8 mouse cellular contexts compared by ENCODE assay signal in the genomic region with DNA sequence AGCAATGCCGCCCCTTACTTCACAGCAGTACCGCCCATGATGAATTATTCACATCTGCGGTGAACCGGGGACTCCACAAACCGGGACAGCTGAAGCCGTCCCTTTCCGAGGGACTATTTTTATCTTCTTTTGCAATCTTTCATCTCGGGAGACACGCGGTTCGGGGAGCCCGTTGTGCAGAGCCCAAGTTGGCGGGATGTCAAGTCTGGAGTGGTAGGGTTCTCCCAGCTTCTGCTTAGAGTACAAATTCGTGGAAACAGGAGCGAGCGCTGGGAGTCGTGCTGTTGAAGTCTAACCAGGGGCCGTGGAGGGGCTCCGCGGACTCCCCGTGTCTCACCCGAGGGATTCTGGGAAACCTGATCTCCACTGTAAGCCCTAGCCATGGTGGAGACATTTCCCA. TPM values are rescaled to one million over a fixed set of nuclear protein-coding genes. Genes with fewer than 3 reads are reported as not detected.
DNase-seq lines count a peak whose midpoint lies in the region; ATAC-seq and TF ChIP-seq lines count a peak whose summit lies in the region.

No protein-coding gene starts in this region.

- 26% methylated on average over 22 of the region's 22 CpGs for WGBS in embryonic facial prominence, embryonic 12.5 days
- 14% methylated on average over 22 of the region's 22 CpGs for WGBS in heart, embryonic 14.5 days
- 5% methylated on average over 22 of the region's 22 CpGs for WGBS in lung, postnatal 0 days

- H3K27ac ChIP-seq in embryonic facial prominence, embryonic 12.5 days = peak overlapping the region; percentile 26; the same call in 1 of the 2 replicates
- H3K27ac ChIP-seq in heart, embryonic 14.5 days (replicated peaks in 1 of 2; ENCODE audit: control insufficient read depth in 1 of 2, insufficient read depth in 1 of 2, low read depth in 2 of 2, low read length in 2 of 2) = peak overlapping the region in 1 of 2 experiments; percentile 65; a peak in 3 of 4 replicates
- no peak overlapping the region for H3K27ac ChIP-seq in layer of hippocampus, adult 2 months
- no peak overlapping the region for H3K27ac ChIP-seq in lung, postnatal 0 days (ENCODE audit: low read length)

- H3K27me3 ChIP-seq in embryonic facial prominence, embryonic 12.5 days = no peaks in the 10 kb centered on the region
- H3K27me3 ChIP-seq in heart, embryonic 14.5 days (ENCODE audit: control insufficient read depth, insufficient read depth, low read length) = no peaks in the 10 kb centered on the region
- no peaks in the 10 kb centered on the region for H3K27me3 ChIP-seq in lung, postnatal 0 days (replicated peaks; ENCODE audit: insufficient read depth, low read length)

- no peaks in the 10 kb centered on the region for H3K9me3 ChIP-seq in embryonic facial prominence, embryonic 12.5 days
- no peaks in the 10 kb centered on the region for H3K9me3 ChIP-seq in heart, embryonic 14.5 days (ENCODE audit: control insufficient read depth, low read length)
- no peaks in the 10 kb centered on the region for H3K9me3 ChIP-seq in lung, postnatal 0 days (ENCODE audit: low read length)

- intact Hi-C loops in heart, postnatal 36 days (cut with DNase I) = no loop called here

- H3K4me1 ChIP-seq in embryonic facial prominence, embryonic 12.5 days = peaks cover 51% of the 10 kb centered on the region
- H3K4me1 ChIP-seq in heart, embryonic 14.5 days (ENCODE audit: control insufficient read depth in 2 of 2, insufficient read depth in 2 of 2, low read length in 2 of 2) = peaks cover 46 to 50% of the 10 kb centered on the region in 2 experiments
- H3K4me1 ChIP-seq in lung, postnatal 0 days (ENCODE audit: insufficient read depth, low read depth, low read length) = peaks cover 20% of the 10 kb centered on the region

- no peak for TF ChIP-seq CTCF in layer of hippocampus, adult 2 months (conservative IDR thresholded peaks at IDR 0.05)
- TF ChIP-seq CTCF in lung, postnatal 0 days (IDR thresholded peaks at IDR 0.05) = no peak

- H3K9ac ChIP-seq in embryonic facial prominence, embryonic 12.5 days = no peak overlapping the region
- peak overlapping the region; percentile 44; the same call in 1 of the 2 replicates for H3K9ac ChIP-seq in heart, embryonic 14.5 days (ENCODE audit: low read length)
- H3K9ac ChIP-seq in lung, postnatal 0 days (replicated peaks; ENCODE audit: low read depth) = no peak overlapping the region

- 0 out of 2 replicates have a peak overlapping the region, but pooled peaks have one; percentile 18 for H3K4me2 ChIP-seq in embryonic facial prominence, embryonic 12.5 days (replicated peaks)
- H3K4me2 ChIP-seq in heart, embryonic 14.5 days (ENCODE audit: low read length) = peak overlapping the region; percentile 59
- H3K4me2 ChIP-seq in lung, postnatal 0 days (replicated peaks; ENCODE audit: low read depth, low read length) = peak overlapping the region; percentile 28

- no peak overlapping the region for H3K4me3 ChIP-seq in embryonic facial prominence, embryonic 12.5 days
- H3K4me3 ChIP-seq in heart, embryonic 14.5 days (ENCODE audit: control insufficient read depth in 1 of 2, insufficient read depth in 1 of 2, low read depth in 1 of 2, low read length in 2 of 2) = peak overlapping the region in 1 of 2 experiments; percentile 16; a peak in 2 of 4 replicates
- H3K4me3 ChIP-seq in layer of hippocampus, adult 2 months = peak overlapping the region; percentile 34; the same call in 1 of the 2 replicates
- H3K4me3 ChIP-seq in lung, postnatal 0 days (ENCODE audit: low read depth, low read length) = no peak overlapping the region

- TF ChIP-seq EP300 in lung, postnatal 0 days (IDR thresholded peaks at IDR 0.05) = no peak

- peak; percentile 25 to 36 for DNase-seq in heart, adult 18-20 months
- DNase-seq in heart, postnatal 36 days = no peak
- peak; percentile 51 to 70 for DNase-seq in layer of hippocampus, adult 2 months (ENCODE audit: low spot score in 2 of 2)
- peak; percentile 67 for DNase-seq in lung, postnatal 0 days (ENCODE audit: low spot score)
- peak; percentile 65 for DNase-seq in skeletal muscle tissue, adult 2 months (ENCODE audit: low read depth, low spot score)
- no peak for DNase-seq in retina, embryonic 14.5 days (ENCODE audit: low spot score)

- no peaks in the 10 kb centered on the region for H3K36me3 ChIP-seq in embryonic facial prominence, embryonic 12.5 days
- no peaks in the 10 kb centered on the region for H3K36me3 ChIP-seq in heart, embryonic 14.5 days (ENCODE audit: control insufficient read depth, insufficient read depth, low read length)
- H3K36me3 ChIP-seq in lung, postnatal 0 days (ENCODE audit: insufficient read depth, low read length) = no peaks in the 10 kb centered on the region

- ATAC-seq in embryonic facial prominence, embryonic 12.5 days (ENCODE audit: insufficient number of reproducible peaks, insufficient read depth, low FRiP score, low TSS enrichment) = no peak
- no peak for ATAC-seq in heart, embryonic 14.5 days (ENCODE audit: insufficient number of reproducible peaks, insufficient read depth, low FRiP score, low read depth)
- peak; percentile 25 for ATAC-seq in lung, postnatal 0 days

RNA-seq across cellular contexts. Expression of gene Dlk1, which starts 53.0 kb away (rescaled TPM):
- under 1 TPM in 1 of 2 experiments, not detected in 1; 0.90 TPM for total RNA-seq in heart, adult 18-20 months (2021)
- total RNA-seq in heart, postnatal 36 days (2021) = under 1 TPM; 0.22 to 1.00 TPM
- polyA plus RNA-seq in embryonic facial prominence, embryonic 12.5 days (2016; fragmentation: Nextera tagmentation; extraction: Ambion mirVana) = 316 and 347 TPM in 2 replicates
- 64.2 and 84.4 TPM in 2 replicates for polyA plus RNA-seq in heart, embryonic 14.5 days (2014; fragmentation: Nextera tagmentation; extraction: Ambion mirVana)
- total RNA-seq in layer of hippocampus, adult 2 months (2021) = 1 to 10 TPM; 4.8 to 5.0 TPM
- 176 and 364 TPM in 2 replicates for polyA plus RNA-seq in lung, postnatal 0 days (2015; fragmentation: Nextera tagmentation; extraction: Ambion mirVana)

Comparison
In these comparisons a context has a peak if more than half of its experiments do, and no peak if none do; other contexts are left out.
1. DNase-seq: peak in heart, adult 18-20 months (2 of 2), layer of hippocampus, adult 2 months (2 of 2), lung, postnatal 0 days (single experiment) and skeletal muscle tissue, adult 2 months (single experiment); none in heart, postnatal 36 days (0 of 2) and retina, embryonic 14.5 days (single experiment).
2. Peak in every context shown above with its lines, with median percentiles within 50 percentile points of each other: H3K4me2 ChIP-seq.